Mouse (Mus musculus) thymus, adult 2 months (tissue): ENCODE results near the gene Lrrn3.

ENCODE experiments used
- CTCF ChIP-seq: fragments of 200-500 bp; IDR thresholded peaks from 2 replicates; pipeline ENCODE4 v1.5.1; 2012; ENCODE audit warnings: mild to moderate bottlenecking, control low read depth, low read length, moderate library complexity, borderline replicate concordance; ENCODE audit not compliant: control insufficient read depth, poor library complexity, insufficient read depth; ENCODE audit errors: extremely low read depth
- POLR2A ChIP-seq: fragments of 200-500 bp; IDR thresholded peaks from 2 replicates; pipeline ENCODE4 v1.6.1; 2012; ENCODE audit warnings: mild to moderate bottlenecking, low read length, control low read depth, moderate library complexity; ENCODE audit not compliant: control insufficient read depth, poor library complexity, insufficient read depth; ENCODE audit errors: extremely low read depth

DNA sequence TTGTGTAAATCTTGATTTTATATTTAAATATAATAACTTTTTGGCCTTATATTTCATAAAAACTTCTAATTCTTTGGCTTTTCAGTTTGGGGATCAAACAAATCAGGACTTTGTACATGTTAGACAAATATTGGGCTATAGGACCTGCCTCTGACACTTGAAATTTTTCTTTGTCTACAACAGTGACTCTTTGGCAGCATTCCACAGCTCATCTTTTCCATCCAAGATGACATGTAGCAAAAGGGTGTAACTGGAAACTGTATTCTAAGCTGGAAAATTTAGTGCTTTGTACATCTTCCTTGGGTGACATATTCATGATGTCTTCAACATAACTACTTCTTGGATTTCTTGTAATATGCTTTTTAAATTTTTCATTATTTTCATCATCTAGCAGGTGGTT lies 57.4 kb downstream of the Lrrn3 start:
- TF ChIP-seq CTCF (no peak), POLR2A (no peak)
